Mouse (Mus musculus) hindbrain, embryonic 14.5 days (tissue): Measurements from ENCODE around the gene Daglb. TPM values are rescaled to one million over a fixed set of nuclear protein-coding genes. Genes with fewer than 3 reads are reported as not detected.

Source experiments
- ATAC-seq: fragments of 200-750 bp; cut with Nextera tagmentation; 2 replicates; pipeline ENCODE4 v1.8.0; 2017; ENCODE audit warnings: moderate number of reproducible peaks, mild to moderate bottlenecking, moderate TSS enrichment, moderate library complexity; ENCODE audit not compliant: low FRiP score
- DNase-seq: peaks from one replicate; pipeline ENCODE4 v3.0.0-alpha.2; 2015; ENCODE audit warnings: low spot score
- H3K27ac ChIP-seq: fragments of 300-500 bp; sonication (generic); 2 replicates; pipeline ENCODE4 v1.5.1; 2014; ENCODE audit warnings: mild to moderate bottlenecking, moderate library complexity
- H3K27me3 ChIP-seq: fragments of 300-500 bp; sonication (generic); 2 replicates; pipeline ENCODE4 v1.6.1; 2014; ENCODE audit warnings: mild to moderate bottlenecking, low read length, mixed read lengths; ENCODE audit not compliant: control insufficient read depth, insufficient read depth
- H3K36me3 ChIP-seq: fragments of 300-500 bp; sonication (generic); replicated peaks from 2 replicates; pipeline ENCODE4 v1.6.1; 2014; ENCODE audit not compliant: control insufficient read depth, insufficient read depth
- H3K4me1 ChIP-seq: fragments of 300-500 bp; sonication (generic); replicated peaks from 2 replicates; pipeline ENCODE4 v1.6.1; 2014; ENCODE audit warnings: antibody characterized with exemption, low read length, mixed read lengths; ENCODE audit not compliant: control insufficient read depth, insufficient read depth
- H3K4me2 ChIP-seq: fragments of 300-500 bp; sonication (generic); replicated peaks from 2 replicates; pipeline ENCODE4 v1.6.1; 2014; ENCODE audit warnings: mild to moderate bottlenecking, moderate library complexity
- H3K4me3 ChIP-seq: fragments of 300-500 bp; sonication (generic); replicated peaks from 2 replicates; pipeline ENCODE4 v1.5.1; 2014; ENCODE audit warnings: mild to moderate bottlenecking, low read length
- H3K9ac ChIP-seq: fragments of 300-500 bp; sonication (generic); 2 replicates; pipeline ENCODE4 v1.6.1; 2014
- H3K9me3 ChIP-seq: fragments of 300-500 bp; sonication (generic); 2 replicates; pipeline ENCODE4 v1.6.1; 2016; ENCODE audit warnings: low read length; ENCODE audit not compliant: control insufficient read depth
- WGBS: fragments of 180-500 bp; shearing (Covaris S2); extraction: QIAGEN DNeasy Blood & Tissue Kit; methylation state at CpG from one replicate; pipeline ENCODE4 v1.1.7; 2014; 5-methylcytosine and 5-hydroxymethylcytosine counted together
- polyA plus RNA-seq: library from polyadenylated mRNA; unstranded; fragments of >200 nt; fragmentation: Nextera tagmentation; extraction: Ambion mirVana; gene quantifications from 2 replicates; pipeline ENCODE4 v1.2.1, GENCODE M21; 2014

The Daglb gene
- polyA plus RNA-seq: 17.1 and 17.5 TPM in 2 replicates

GRCm38 (mm10) chr5:143464100-143464756 lies at the start of gene Daglb:
Gene Daglb, plus strand, starts transcription at chr5:143464584.
- ATAC-seq: peak; percentile 97
- Histone ChIP-seq H3K4me2 (peak within 1 kb of the TSS; percentile 80), H3K27ac (peak within 1 kb of the TSS; percentile 73), H3K36me3 (peaks cover 21% of the 10 kb centered on the region), H3K9ac (peak within 1 kb of the TSS; percentile 76), H3K9me3 (no peaks in the 10 kb centered on the region), H3K4me3 (peak within 1 kb of the TSS; percentile 66), H3K4me1 (peaks cover 14% of the 10 kb centered on the region), H3K27me3 (no peaks in the 10 kb centered on the region)
- peak; percentile 92 for DNase-seq
- WGBS: 3% methylated on average over 43 of the region's 43 CpGs

GRCm38 (mm10) chr5:143421484-143421883 lies 42.9 kb upstream of the Daglb start:
- no peaks in the 10 kb centered on the region for H3K9me3 ChIP-seq
- WGBS: 89% methylated on average over 4 of the region's 4 CpGs

GRCm38 (mm10) chr5:143422990-143423389 lies 41.4 kb upstream of the Daglb start:
- ATAC-seq: no peak
- Histone ChIP-seq H3K4me2 (no peak overlapping the region), H3K27ac (no peak overlapping the region), H3K9me3 (no peaks in the 10 kb centered on the region), H3K4me3 (no peak overlapping the region), H3K36me3 (peaks cover 48% of the 10 kb centered on the region), H3K27me3 (no peaks in the 10 kb centered on the region), H3K9ac (no peak overlapping the region), H3K4me1 (no peaks in the 10 kb centered on the region)
- no peak for DNase-seq
- WGBS: 85% methylated on average over 4 of the region's 4 CpGs

More at GRCm38 (mm10) chr5:143421484-143421883, 42.9 kb upstream of the Daglb start:
- no peak for ATAC-seq
- DNase-seq: no peak
- H3K9ac ChIP-seq: no peak overlapping the region
- no peak overlapping the region for H3K27ac ChIP-seq
- H3K4me3 ChIP-seq: no peak overlapping the region
- no peaks in the 10 kb centered on the region for H3K27me3 ChIP-seq
- peaks cover 61% of the 10 kb centered on the region for H3K36me3 ChIP-seq
- no peaks in the 10 kb centered on the region for H3K4me1 ChIP-seq
- H3K4me2 ChIP-seq: no peak overlapping the region

- Histone ChIP-seq H3K4me2 (no peak overlapping the region), H3K4me3 (no peak overlapping the region), H3K27me3 (no peaks in the 10 kb centered on the region), H3K4me1 (no peaks in the 10 kb centered on the region), H3K27ac (no peak overlapping the region), H3K36me3 (peaks cover 37% of the 10 kb centered on the region), H3K9ac (no peak overlapping the region), H3K9me3 (no peaks in the 10 kb centered on the region)
- 38% methylated on average over 6 of the region's 6 CpGs for WGBS
- peak; percentile 64 for DNase-seq
- no peak for ATAC-seq
Measured at GRCm38 (mm10) chr5:143423899-143424519, 40.4 kb upstream of the Daglb start.

GRCm38 (mm10) chr5:143434421-143434820 lies 30.0 kb upstream of the Daglb start:
- Histone ChIP-seq H3K9me3 (no peaks in the 10 kb centered on the region), H3K4me2 (no peak overlapping the region), H3K27me3 (no peaks in the 10 kb centered on the region), H3K9ac (no peak overlapping the region), H3K36me3 (no peaks in the 10 kb centered on the region), H3K4me1 (no peaks in the 10 kb centered on the region), H3K4me3 (no peak overlapping the region), H3K27ac (no peak overlapping the region)
- WGBS: 7% methylated on average over 4 of the region's 4 CpGs
- DNase-seq: peak; percentile 76
- ATAC-seq: no peak

- no peak for ATAC-seq
- H3K4me3 ChIP-seq: no peak overlapping the region
Measured at GRCm38 (mm10) chr5:143441298-143441697, 23.1 kb upstream of the Daglb start.

GRCm38 (mm10) chr5:143441753-143442152 lies 22.6 kb upstream of the Daglb start:
- Histone ChIP-seq H3K27ac (no peak overlapping the region), H3K4me2 (no peak overlapping the region), H3K9ac (no peak overlapping the region), H3K4me1 (no peaks in the 10 kb centered on the region), H3K36me3 (no peaks in the 10 kb centered on the region), H3K27me3 (no peaks in the 10 kb centered on the region), H3K4me3 (no peak overlapping the region), H3K9me3 (no peaks in the 10 kb centered on the region)
- no peak for DNase-seq
- 88% methylated on average over 12 of the region's 12 CpGs for WGBS
- no peak for ATAC-seq

More at GRCm38 (mm10) chr5:143441298-143441697, 23.1 kb upstream of the Daglb start:
- Histone ChIP-seq H3K27me3 (no peaks in the 10 kb centered on the region), H3K36me3 (no peaks in the 10 kb centered on the region), H3K27ac (no peak overlapping the region), H3K9me3 (no peaks in the 10 kb centered on the region), H3K4me2 (no peak overlapping the region), H3K9ac (no peak overlapping the region), H3K4me1 (no peaks in the 10 kb centered on the region)
- 83% methylated on average over 3 of the region's 3 CpGs for WGBS
- DNase-seq: no peak

GRCm38 (mm10) chr5:143463671-143464070 lies 713 bp upstream of the Daglb start:
- ATAC-seq: no peak
- 82% methylated on average over 11 of the region's 11 CpGs for WGBS
- peak overlapping the region; percentile 80 for H3K4me2 ChIP-seq
- peaks cover 14% of the 10 kb centered on the region for H3K4me1 ChIP-seq
- H3K9me3 ChIP-seq: no peaks in the 10 kb centered on the region
- peaks cover 17% of the 10 kb centered on the region for H3K36me3 ChIP-seq
- peak overlapping the region; percentile 73 for H3K27ac ChIP-seq
- H3K4me3 ChIP-seq: peak overlapping the region; percentile 66
- no peak for DNase-seq
- H3K9ac ChIP-seq: peak overlapping the region; percentile 76
- H3K27me3 ChIP-seq: no peaks in the 10 kb centered on the region

GRCm38 (mm10) chr5:143464757-143465118 lies 354 bp downstream of the Daglb start:
- Histone ChIP-seq H3K4me3 (peak overlapping the region; percentile 66), H3K27me3 (no peaks in the 10 kb centered on the region), H3K9me3 (no peaks in the 10 kb centered on the region), H3K4me1 (peaks cover 14% of the 10 kb centered on the region), H3K27ac (peak overlapping the region; percentile 73), H3K4me2 (peak overlapping the region; percentile 80), H3K9ac (peak overlapping the region; percentile 76), H3K36me3 (peaks cover 26% of the 10 kb centered on the region)
- under 1% methylated on average over 20 of the region's 20 CpGs for WGBS
- ATAC-seq (peak; percentile 74), DNase-seq (no peak)
